Mouse (Mus musculus) kidney, postnatal 10 days (tissue): ENCODE results near the gene Crebl2.
A peak's percentile ranks its signal among the peaks of the same experiment; 100 is the strongest.

Source experiments
- DNase-seq: peaks from one replicate; pipeline ENCODE4 v3.0.0; 2021; ENCODE audit warnings: mixed read lengths

The Crebl2 gene

GRCm38 (mm10) chr6:134829786-134830700, at the start of gene Crebl2:
Gene Crebl2, plus strand, starts transcription at chr6:134830154.
- peak; percentile 100 for DNase-seq

GRCm38 (mm10) chr6:134781494-134781913, 48.5 kb upstream of the Crebl2 start:
- no peak for DNase-seq

- DNase-seq: no peak
Observed at GRCm38 (mm10) chr6:134782900-134783299, 47.1 kb upstream of the Crebl2 start.

- DNase-seq: no peak
Observed at GRCm38 (mm10) chr6:134786426-134786825, 43.5 kb upstream of the Crebl2 start.

- DNase-seq: no peak
Observed at GRCm38 (mm10) chr6:134789100-134789499, 40.9 kb upstream of the Crebl2 start.

- peak; percentile 59 for DNase-seq
Observed at GRCm38 (mm10) chr6:134791251-134792118, 38.5 kb upstream of the Crebl2 start.

GRCm38 (mm10) chr6:134792141-134793045, 37.6 kb upstream of the Crebl2 start, which contains the start of gene Dusp16:
Gene Dusp16, minus strand, starts transcription at chr6:134792625.
- peak; percentile 92 for DNase-seq

GRCm38 (mm10) chr6:134793046-134793806, 36.7 kb upstream of the Crebl2 start:
- peak; percentile 15 for DNase-seq

GRCm38 (mm10) chr6:134793911-134794520, 35.9 kb upstream of the Crebl2 start:
- peak; percentile 93 for DNase-seq

- DNase-seq: no peak
Observed at GRCm38 (mm10) chr6:134796297-134796696, 33.7 kb upstream of the Crebl2 start.

GRCm38 (mm10) chr6:134801483-134801882, 28.5 kb upstream of the Crebl2 start:
- DNase-seq: no peak

- DNase-seq: peak; percentile 20
Observed at GRCm38 (mm10) chr6:134802641-134803043, 27.3 kb upstream of the Crebl2 start.

GRCm38 (mm10) chr6:134804736-134805277, 25.1 kb upstream of the Crebl2 start:
- DNase-seq: no peak

GRCm38 (mm10) chr6:134806130-134806529, 23.8 kb upstream of the Crebl2 start:
- no peak for DNase-seq

- DNase-seq: no peak
Observed at GRCm38 (mm10) chr6:134807091-134807490, 22.9 kb upstream of the Crebl2 start.

- DNase-seq: no peak
Observed at GRCm38 (mm10) chr6:134807794-134808193, 22.2 kb upstream of the Crebl2 start.

GRCm38 (mm10) chr6:134813066-134813465, 16.9 kb upstream of the Crebl2 start:
- DNase-seq: no peak

- DNase-seq: no peak
Observed at GRCm38 (mm10) chr6:134817051-134817928, 12.7 kb upstream of the Crebl2 start.

GRCm38 (mm10) chr6:134819741-134820140, 10.2 kb upstream of the Crebl2 start:
- no peak for DNase-seq

GRCm38 (mm10) chr6:134820411-134820810, 9.5 kb upstream of the Crebl2 start:
- DNase-seq: no peak
